Mouse (Mus musculus) embryo, embryonic 11 days (tissue): ENCODE results near the gene Aatk.

Experiments used
- DNase-seq: peaks from one replicate; pipeline ENCODE4 v3.0.0-alpha.2; 2015

Aatk gene

GRCm38 (mm10) chr11:120046553-120047191 is at the start of gene Aatk:
TSS of gene Aatk (minus strand) at chr11:120047167.
- DNase-seq: peak; percentile 67

GRCm38 (mm10) chr11:120092817-120093591 is 46.0 kb upstream of the Aatk start:
- DNase-seq: no peak

GRCm38 (mm10) chr11:120090661-120091060 is 43.7 kb upstream of the Aatk start:
- no peak for DNase-seq

- DNase-seq: peak; percentile 99
Measured at GRCm38 (mm10) chr11:120086702-120087152, 39.8 kb upstream of the Aatk start, which contains the start of gene Cep131. TSS of gene Cep131 (minus strand) at chr11:120086827.

GRCm38 (mm10) chr11:120085891-120086627 is 39.1 kb upstream of the Aatk start:
- DNase-seq: peak; percentile 63

- no peak for DNase-seq
Measured at GRCm38 (mm10) chr11:120080282-120080681, 33.3 kb upstream of the Aatk start.

- DNase-seq: no peak
Measured at GRCm38 (mm10) chr11:120076191-120076590, 29.2 kb upstream of the Aatk start.

GRCm38 (mm10) chr11:120072986-120073647 is 26.1 kb upstream of the Aatk start:
- no peak for DNase-seq

GRCm38 (mm10) chr11:120071731-120072320 is 24.9 kb upstream of the Aatk start:
- DNase-seq: no peak

GRCm38 (mm10) chr11:120071065-120071464 is 24.1 kb upstream of the Aatk start:
- DNase-seq: peak; percentile 48

GRCm38 (mm10) chr11:120070286-120070930 is 23.4 kb upstream of the Aatk start:
- DNase-seq: no peak

- peak; percentile 47 for DNase-seq
Measured at GRCm38 (mm10) chr11:120069261-120069660, 22.3 kb upstream of the Aatk start.

- peak; percentile 45 for DNase-seq
Measured at GRCm38 (mm10) chr11:120067834-120068233, 20.9 kb upstream of the Aatk start.

GRCm38 (mm10) chr11:120065291-120065690 is 18.3 kb upstream of the Aatk start:
- peak; percentile 54 for DNase-seq

- DNase-seq: no peak
Measured at GRCm38 (mm10) chr11:120064668-120065040, 17.7 kb upstream of the Aatk start.

GRCm38 (mm10) chr11:120064006-120064667 is 17.2 kb upstream of the Aatk start:
- DNase-seq: no peak

- DNase-seq: no peak
Measured at GRCm38 (mm10) chr11:120063326-120063725, 16.4 kb upstream of the Aatk start.

- no peak for DNase-seq
Measured at GRCm38 (mm10) chr11:120060634-120061033, 13.7 kb upstream of the Aatk start.

- DNase-seq: no peak
Measured at GRCm38 (mm10) chr11:120055953-120056732, 9.2 kb upstream of the Aatk start.

- no peak for DNase-seq
Measured at GRCm38 (mm10) chr11:120053846-120054245, 6.9 kb upstream of the Aatk start.

GRCm38 (mm10) chr11:120052274-120052673 is 5.3 kb upstream of the Aatk start:
- DNase-seq: no peak
